Mouse (Mus musculus) retina, adult 2 months (tissue): ENCODE data around the gene Fam241a.
A peak's percentile ranks its signal among the peaks of the same experiment; 100 is the strongest.

Experiments
- DNase-seq: peaks from one replicate; pipeline ENCODE4 v3.0.0-alpha.2; 2012; ENCODE audit warnings: low read depth, low spot score

The Fam241a gene

DNA sequence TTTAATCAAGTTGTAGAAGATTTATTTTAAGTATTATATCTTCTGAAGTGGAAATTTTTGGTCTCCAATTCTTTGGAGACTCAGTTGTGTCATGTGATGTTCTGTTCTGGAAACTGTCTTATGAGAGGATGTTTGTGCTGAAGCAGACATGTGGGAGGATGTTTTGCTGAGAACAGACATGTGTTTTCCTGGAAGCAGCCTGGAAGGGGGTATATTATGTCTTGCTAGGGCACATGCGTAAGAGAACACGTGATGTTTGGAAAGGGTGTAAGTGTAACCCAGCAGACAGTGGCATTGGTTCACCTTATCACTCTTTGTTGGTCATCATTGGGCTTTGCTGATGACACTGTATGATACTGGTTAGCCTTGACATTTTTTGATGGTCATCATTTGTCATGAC is 20.6 kb downstream of the Fam241a start:
- no peak for DNase-seq

DNA sequence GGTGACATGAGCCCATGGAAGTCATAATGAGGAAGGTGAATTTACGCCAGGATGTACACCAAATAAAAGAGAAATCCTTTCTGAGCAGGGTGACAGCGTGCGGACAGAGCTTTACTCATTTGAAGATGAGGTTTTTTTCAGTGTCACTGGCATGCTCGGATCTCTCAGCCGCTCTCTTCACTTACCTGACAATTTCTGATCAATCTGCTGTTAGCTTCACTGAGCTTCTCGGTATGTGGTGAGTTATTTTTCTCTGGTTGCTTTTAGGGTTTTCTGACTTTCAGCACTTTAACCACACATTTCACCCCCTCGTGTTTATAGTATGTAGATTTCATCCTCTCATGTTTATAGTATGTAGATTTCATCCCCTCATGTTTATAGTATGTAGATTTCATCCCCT is 21.1 kb downstream of the Fam241a start:
- no peak for DNase-seq

DNA sequence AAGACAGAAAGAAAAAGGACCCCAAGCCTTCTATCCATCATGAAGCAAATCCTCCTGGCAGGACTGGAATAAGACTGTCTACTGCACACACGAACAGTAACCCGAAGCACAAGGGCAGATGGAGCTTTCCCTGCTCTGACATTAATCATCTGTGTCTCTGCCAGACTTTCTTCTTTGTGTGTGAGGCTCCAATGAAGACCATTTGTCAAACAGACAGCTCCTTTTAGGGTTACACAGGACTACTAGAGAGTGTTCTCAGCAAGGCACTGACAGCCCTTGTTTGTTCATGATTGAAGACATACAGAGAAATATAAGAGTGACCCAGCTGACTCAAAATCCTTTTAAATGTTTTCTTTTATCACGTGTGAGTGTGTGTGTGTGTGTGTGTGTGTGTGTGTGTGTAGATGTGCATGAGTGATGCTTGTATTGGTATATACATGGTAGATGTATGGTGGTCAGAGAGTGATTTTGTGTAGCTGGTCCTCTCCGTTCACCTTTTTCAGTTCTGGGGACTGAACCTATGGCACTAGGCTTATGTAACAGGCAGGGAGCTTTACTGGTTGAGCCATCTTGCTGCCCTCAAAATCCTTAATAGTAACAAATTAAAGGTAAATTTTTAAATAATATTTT is 21.8 kb downstream of the Fam241a start:
- no peak for DNase-seq

DNA sequence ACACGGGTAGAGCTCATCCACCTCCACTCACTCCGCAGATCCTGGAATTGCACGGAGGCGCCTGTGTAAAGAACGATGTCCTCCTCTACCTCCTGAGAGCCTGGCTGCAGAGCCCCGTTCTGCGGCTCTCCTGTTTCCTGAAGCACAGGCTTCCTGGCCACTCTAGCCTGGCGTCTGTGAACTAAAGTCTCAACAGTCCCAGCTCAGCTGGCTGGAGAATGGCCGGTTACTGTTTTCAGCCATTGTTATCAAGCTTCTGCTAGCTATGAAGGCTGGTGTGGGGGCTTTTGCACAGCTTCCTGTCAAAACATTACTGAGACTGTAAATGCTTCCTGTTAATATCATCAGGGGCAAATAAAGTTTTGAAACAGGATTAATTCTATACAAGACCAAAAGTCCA is 24.5 kb downstream of the Fam241a start:
- no peak for DNase-seq

DNA sequence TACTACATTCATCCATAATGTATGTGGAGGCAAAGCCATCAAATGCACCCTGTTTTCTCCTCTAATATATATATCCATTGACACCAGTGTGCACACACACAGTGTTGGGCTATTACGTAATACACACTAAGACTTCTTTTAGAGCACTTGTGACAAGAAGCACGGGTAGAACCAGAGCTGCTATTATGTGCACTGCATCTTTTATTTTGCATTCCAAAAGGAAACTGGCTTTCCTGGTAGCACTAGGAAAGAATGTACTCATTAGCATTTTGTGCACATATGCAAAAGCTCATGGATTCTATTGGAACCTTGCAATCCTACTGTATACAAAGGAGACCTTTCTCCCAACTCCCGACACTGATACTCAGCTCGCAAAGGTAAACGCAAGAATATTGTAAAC is 27.2 kb downstream of the Fam241a start:
- no peak for DNase-seq

DNA sequence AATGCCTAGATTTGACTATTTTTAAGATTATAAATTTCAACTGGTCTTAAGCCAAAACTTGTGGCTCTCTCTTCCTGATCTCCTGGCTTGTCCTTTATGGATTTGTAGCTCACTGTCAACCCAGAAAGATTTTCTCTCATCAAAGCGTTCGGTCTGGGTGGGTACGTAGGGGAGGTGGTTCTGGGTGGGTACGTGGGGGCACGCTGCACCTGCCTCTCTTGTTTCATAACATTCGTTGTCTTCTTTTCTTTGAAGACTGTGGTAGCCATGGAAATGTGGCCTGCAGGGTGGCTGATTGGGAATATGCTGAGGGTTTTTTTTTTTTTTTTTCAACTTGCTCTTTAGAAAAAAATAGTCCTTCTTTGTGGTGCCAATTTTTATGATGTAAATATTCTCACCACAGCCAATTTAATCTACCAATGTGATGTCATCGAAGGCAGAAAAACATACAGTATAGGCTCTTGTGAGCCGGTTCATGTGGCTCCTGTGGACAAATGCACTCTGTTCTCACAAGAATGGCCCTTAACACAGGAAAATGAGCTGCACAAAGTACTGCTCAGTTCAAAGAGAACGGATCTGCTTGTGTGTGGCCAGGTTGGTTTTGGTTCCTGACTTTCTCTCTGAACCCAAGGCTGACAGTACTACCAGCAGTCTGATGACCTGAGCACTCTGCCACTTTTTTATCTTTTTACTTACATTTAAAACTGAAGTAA is 27.9 kb downstream of the Fam241a start:
- no peak for DNase-seq

DNA sequence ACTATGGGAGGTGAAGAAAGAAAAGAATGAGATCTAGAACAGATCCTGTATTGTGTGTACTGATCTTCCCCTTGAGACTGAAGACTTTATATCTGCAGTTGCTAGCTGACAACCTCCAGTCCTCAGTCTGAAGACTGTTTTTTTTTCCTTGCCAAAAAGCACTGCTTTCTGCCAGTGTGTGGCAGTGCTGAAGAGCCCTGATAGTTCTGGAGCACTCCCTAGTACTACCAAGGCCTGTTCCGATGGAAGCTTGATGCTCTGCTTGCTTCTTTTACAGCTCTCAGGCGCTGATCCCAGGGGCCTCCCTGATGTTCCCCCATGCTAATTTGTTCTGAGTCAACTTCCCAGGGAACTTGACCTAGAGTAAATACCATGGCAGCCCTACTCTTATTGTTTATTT is 31.9 kb downstream of the Fam241a start:
- DNase-seq = no peak

DNA sequence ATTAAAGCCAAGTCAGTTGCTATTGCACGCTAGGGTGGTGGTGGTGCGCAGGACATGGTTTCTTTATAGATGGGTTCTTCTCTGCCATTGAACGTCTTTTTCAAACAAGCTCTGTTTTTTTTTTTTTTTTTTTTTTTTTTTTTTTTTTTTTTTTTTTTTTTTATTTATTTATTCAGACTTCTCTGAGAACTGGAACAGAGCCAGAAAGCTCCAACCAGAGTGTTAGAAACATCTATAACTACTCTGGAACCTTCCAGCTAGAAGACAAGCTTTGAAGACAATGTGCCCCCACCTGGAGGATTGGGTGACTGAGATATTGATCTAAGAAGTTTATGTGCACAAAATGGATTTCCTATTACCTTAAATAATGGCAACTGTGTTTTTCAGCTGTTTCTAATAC is 32.6 kb downstream of the Fam241a start:
- DNase-seq = no peak

DNA sequence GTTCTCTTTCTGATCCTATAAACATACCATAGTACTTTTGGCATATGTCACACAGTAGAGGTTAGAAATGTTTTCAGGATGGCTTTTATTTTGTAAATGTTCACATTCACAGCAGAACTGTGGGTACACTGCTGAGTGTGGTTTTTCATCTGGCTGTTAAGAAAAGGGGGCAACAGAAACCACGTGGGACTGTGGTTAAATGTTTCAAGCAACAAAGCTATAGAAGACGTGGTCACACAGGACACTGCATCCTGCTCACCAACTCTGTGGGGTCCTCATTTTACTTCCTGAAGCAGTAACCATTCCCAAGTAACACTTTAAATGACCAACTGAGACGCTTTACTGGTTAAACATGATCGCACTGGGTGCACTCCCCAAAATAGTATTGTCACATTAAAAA is 33.6 kb downstream of the Fam241a start:
- DNase-seq = no peak

DNA sequence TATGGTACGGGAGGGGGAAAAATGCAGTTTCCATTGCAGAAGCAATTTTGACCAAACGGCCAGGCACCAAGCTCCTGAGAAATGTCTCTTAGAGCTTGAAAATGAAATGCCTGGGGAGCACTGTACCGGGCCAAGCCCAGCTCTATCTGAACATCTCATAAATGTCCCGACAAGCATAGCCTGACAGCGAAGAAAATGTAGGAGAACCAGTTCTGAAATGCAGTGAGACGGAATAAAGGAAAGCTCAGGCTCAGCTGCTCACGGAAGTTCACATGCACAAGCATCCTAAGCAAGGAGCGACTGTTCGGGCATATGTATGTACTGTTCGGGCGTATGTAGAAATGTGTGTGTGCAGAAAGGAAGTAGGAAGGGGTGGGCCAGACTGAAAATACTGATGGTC is 34.8 kb downstream of the Fam241a start:
- DNase-seq = no peak

DNA sequence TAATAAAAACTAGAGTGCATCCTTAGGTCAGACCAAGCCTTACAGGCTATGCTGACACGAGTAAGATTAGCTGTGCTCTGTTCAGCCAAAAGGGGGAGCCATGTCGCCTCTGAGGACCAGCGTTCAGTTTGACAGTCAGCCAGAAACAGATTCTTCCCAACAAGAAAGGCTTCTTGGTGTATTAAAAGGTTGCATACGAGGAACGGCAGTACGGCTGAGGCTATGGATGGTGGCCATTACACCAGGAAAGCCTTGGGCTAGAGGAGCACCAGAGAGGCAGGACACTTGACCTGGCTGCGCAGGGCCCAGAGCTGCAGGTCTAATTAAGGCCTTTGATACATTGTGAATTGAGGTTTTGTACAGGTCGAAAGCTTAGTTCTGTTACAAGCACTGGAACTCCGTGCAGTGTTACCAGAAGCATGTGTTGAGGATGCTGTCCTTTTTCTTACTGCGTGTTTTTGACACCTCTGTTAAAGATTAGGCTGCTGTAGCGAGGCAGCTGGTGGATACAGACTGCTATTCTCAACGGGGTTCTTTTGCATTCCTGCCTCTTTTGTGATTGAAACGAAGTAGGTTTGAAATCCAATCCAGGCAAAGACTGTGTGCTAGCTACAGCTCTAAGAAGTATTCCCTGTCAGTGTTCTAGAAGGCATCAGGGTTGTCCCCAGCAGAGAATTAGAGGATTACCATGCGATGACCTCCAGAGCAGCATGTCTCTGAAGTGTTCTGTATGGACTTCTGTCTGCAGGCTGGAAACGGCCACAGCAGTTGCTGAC is 42.5 kb downstream of the Fam241a start:
- DNase-seq = peak; percentile 56

DNA sequence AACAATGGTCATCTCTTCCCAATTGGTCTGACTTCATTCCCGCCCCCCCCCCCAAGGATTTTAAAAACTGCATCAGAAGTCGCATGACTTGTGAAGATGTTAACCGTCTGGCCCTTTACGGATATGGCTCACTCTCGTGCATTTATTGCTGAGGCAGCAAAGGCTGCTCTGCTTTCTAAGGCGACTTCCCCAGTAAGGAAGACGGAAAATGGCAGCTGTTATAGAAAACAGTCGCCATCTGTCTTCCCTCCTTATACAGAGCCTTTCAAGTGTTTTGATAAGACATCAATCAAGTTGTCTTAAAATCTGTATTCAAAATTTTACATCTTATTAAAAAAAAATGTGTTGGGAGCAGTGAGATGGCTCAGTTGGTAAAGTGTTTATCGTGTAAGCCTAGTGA is 43.4 kb downstream of the Fam241a start:
- DNase-seq = no peak

DNA sequence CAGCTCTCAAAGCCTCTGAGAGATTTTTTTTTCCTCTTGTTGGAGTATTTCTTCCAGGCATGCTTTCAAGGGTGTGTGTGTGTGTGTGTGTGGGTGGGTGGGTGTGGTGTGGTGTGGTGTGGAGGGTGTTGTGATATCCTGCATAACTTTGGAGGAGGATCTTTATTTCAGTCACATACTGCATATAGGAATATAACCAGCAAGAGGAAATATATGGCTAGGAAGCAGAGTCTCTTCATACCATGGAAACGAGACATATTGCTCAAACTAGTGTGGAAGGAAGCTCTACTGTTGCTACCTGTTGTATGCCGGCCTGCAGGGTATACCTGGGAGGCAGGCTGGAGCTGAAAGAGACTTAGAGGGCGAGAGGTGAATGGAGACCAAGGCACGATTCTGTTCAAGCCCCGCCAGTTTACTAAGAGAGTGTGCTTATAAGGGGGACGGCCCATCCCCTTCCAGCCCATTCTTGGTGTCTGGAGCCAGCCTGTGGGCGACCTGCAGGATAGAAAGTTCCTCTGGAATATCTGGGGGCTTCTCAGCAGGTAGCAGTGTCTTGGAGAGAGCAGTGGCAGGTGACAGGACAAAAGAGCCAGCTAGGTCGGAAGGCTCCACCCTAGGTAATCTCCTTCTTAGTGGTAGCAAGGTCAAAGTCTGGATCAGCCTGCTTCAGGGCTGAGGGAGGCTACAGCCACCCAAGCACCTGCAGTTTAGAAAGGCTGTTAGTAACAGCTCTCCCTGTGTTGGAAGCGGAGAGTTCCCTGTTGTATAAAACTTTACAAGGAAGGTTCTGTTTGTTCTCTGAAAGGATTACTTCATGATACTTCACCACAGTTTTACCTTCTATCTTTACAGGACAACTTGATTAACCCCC is 45.1 kb downstream of the Fam241a start:
- DNase-seq = no peak

DNA sequence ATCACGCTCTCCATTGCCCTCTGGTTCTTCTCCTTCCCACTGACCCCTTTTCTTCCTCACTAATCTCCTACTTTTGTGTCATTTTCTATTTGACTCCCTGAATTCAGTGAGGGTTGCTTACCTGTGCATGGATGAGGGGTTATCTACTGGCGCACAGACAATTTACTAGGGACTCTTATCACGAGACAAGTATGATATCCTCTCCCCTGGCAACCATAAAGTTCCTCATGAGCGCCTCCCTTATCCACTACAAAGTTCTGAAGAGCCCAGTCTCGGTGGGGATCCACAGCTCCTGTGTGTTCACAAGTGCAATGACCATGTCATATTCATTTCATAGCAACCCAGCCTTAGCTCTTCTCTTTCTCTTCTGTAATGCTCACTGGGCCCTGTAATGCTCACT is 46.2 kb downstream of the Fam241a start:
- DNase-seq = no peak

DNA sequence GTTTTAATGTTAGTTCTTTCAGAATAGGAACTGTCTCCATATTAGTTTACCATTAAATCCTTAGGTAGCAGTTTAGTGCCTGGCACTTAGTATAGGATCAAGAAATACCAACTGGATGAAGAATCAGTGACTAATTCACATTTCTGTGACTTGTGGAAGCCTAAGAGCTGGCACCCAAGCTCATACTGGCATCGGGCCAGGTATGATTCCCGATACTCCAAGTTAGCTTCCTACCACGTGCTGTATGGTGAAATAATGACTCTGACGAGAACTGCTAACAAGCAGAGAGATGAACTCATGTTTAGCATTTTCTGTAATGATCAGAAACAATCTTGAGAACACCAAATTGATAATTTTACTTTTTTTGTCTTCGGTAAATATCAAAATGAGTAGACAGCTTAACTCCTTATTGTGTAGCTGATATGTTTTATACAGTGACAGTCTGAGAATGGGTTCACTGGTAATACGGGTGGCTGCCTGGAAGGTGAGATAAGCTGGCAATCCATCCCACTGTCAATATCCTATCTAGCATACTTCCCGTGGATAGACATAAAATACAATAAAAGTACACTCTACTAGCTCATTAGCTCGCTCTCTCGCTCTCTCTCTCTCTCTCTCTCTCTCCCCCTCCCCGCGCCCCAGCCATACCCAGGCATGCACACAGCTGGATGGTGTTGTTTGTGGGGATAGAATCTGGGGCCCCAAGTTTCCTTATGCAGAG is 47.9 kb downstream of the Fam241a start:
- DNase-seq = no peak

DNA sequence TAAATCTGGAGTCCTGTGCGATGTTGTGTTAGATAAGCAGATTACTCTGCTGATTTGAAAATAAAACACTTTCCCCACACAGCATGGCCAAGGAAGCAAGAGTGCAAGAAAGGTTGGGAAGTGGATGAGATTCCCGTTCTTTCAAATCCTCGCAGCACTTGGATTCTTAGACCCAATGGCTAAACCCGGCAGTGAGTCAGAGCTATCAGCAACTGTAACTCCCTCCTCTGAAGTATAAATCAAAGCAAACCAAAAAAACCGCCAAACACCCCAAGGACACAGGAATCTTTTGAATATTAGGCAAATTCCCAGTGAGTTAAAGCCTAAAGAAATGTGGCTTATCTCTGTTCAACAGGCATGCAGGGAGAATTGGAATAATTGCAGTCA is 52.2 kb downstream of the Fam241a start:
- DNase-seq = no peak

DNA sequence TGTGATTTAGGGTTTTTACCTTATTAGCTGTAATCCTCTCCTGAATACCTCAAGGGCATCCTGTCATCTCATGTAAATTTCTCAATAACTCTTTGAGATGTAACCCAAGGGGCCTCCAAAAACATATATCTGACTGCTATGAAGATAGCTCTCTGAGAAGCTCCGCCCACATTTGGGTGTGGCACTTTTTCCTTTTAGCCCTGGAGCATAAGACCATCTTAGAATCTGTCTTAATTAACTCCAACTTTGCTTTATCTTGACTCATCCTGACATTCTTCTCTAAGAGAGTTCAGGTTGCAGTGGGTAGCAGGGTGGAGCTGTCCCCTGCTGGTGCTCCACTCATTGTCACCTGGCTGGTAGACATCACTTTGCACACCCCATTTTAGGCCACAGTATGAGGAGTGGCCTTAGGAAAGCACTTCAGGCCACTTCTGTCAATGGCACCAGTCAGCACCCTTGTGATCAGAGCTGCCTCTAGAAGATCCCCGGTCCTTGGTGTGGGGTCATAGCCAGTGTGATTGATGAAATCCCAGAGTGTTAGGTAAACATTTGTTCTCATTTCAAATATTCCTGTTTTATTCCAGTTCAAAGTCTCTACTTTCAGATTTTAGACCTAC is 52.7 kb downstream of the Fam241a start:
- no peak for DNase-seq

DNA sequence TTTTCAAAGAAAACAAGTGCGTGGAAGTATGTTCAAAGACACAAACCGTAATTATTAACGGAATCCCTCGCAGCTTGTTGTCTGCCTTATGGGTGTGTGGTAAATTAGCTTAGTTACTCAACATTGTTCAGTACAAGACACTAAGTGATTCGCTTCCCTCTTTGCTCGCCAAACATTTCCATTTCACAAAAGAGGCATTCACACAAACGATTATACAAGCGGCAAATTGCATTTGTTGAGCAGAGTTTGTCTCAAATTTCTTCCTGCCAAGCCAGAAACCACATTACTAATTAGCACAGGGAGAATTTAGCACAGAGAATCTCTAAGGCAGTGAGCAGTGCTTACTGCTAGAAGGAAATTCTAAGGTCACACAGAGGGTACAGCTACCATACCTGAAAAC is 54.2 kb downstream of the Fam241a start:
- DNase-seq = no peak

DNA sequence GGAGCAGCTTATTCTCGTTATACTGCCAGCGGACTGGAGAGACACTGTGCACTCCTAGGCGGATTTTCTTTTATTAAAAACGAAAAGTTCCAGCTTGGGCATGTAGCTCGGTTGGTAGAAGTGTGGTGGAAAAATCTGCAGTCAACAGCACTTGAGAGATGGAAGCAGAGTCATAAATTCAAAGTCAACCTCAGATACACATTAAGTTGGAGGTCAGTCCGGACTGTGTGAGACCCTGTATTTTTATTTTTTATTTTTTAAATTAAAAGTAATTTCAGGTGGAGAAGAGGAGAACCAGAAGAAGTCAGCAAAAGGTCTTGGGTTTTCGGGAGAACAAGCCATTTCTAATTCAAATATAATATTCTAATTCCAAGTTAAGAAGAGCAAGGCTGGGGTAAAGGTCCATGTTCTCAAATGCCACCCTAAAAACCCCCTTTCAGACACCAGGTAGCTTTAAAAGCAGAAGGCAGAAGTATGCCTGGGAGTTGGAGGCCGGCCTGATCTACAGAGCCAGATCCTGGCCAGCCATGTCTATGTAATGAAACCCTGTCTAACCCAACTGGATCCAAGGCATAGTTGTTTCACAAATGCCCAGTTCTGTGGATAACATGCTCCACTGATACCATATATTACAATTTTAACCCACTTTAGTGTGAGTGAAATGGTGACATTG is 58.0 kb downstream of the Fam241a start:
- DNase-seq = no peak

DNA sequence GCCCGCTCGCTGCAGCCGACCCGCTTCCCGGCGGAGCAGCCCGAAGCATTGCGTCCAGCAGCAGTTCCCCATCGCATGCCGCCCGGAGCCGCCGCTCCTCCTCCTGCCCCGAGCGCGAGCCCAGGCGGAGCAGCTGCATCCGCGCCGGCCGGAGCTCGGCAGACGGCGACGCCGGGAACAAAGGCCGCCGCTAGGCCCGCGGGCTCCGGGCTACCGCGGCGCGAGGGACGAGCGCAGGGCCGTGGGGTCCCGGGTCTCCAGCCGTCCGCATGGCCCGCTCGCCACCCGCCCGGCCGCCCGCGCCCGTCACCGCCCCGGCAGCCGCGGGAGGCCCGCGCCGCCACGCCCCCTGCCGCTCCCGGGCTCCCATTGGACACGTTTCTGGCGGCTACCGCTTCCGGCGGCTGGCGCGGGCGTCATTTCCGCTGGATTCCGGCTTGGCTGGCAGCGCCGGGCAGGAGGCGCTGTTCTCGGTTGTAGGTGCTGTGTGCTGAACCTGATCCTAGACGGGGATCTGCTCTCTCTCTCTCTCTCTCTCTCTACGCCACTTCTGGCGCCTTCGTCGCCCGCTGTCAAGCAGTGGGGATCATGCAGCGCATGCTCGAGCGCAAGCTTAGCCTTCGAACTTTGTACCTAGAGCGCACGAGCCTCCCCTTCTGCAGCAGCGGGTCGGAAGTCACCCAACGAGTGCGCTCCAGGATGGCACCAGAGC is 58.8 kb downstream of the Fam241a start, which contains the start of gene Ap1ar:
Ap1ar (minus strand) TSS at position 370 of the 712 bp plus-strand sequence.
- peak; percentile 86 for DNase-seq
